Mouse (Mus musculus) G1E (cell line): ENCODE measurements around the gene F830045P16Rik.

Experiments used
- CTCF ChIP-seq: IDR thresholded peaks from 2 replicates; pipeline ENCODE4 v1.5.1; 2012; ENCODE audit warnings: low read depth, low read length, inconsistent platforms, mixed read lengths
- GATA1 ChIP-seq: IDR thresholded peaks from 2 replicates; pipeline ENCODE4 v1.6.1; 2012; ENCODE audit warnings: borderline replicate concordance, low read length, inconsistent platforms, mixed read lengths
- GATA2 ChIP-seq: IDR thresholded peaks from 2 replicates; pipeline ENCODE4 v1.6.1; 2012; ENCODE audit warnings: low read depth, low read length, inconsistent platforms, borderline replicate concordance
- POLR2AphosphoS5 ChIP-seq: IDR thresholded peaks from 2 replicates; pipeline ENCODE4 v1.6.1; 2012; ENCODE audit warnings: low read depth, low read length, inconsistent platforms; ENCODE audit not compliant: insufficient replicate concordance
- TAL1 ChIP-seq: conservative IDR thresholded peaks from 2 replicates; pipeline ENCODE4 v1.6.1; 2012; ENCODE audit warnings: low read depth, low read length, inconsistent platforms, mixed read lengths

GRCm38 (mm10) chr2:129470839-129471238 is 65.6 kb downstream of the F830045P16Rik start:
- TF ChIP-seq CTCF (no peak), TAL1 (no peak), GATA1 (no peak), POLR2AphosphoS5 (no peak), GATA2 (no peak)
